Mouse (Mus musculus) heart, adult 2 months (tissue): Measurements from ENCODE around the gene Nkiras2. TPM values are rescaled to one million over a fixed set of nuclear protein-coding genes. Genes with fewer than 3 reads are reported as not detected.

Experiments
- DNase-seq, 2 experiments: peaks; one replicate each; pipeline ENCODE4 v3.0.0; 2021
- H3K27ac ChIP-seq: fragments of 200-600 bp; 2 replicates; pipeline ENCODE4 v1.8.1; 2022
- H3K27me3 ChIP-seq: fragments of 200-500 bp; 2 replicates; pipeline ENCODE4 v1.6.1; 2012; ENCODE audit warnings: mild to moderate bottlenecking, low read length, inconsistent platforms, mixed read lengths; ENCODE audit not compliant: control insufficient read depth, insufficient read depth
- H3K36me3 ChIP-seq: fragments of 200-500 bp; 2 replicates; pipeline ENCODE4 v1.6.1; 2012; ENCODE audit warnings: low read length, inconsistent platforms; ENCODE audit not compliant: control insufficient read depth, insufficient read depth
- H3K4me1 ChIP-seq: fragments of 200-500 bp; 2 replicates; pipeline ENCODE4 v1.6.1; 2011; ENCODE audit warnings: low read length; ENCODE audit not compliant: control insufficient read depth, insufficient read depth
- H3K4me3 ChIP-seq: fragments of 200-600 bp; 2 replicates; pipeline ENCODE4 v1.8.1; 2022
- H3K79me2 ChIP-seq: fragments of 200-500 bp; replicated peaks from 2 replicates; pipeline ENCODE4 v1.6.1; 2012; ENCODE audit warnings: mild to moderate bottlenecking, inconsistent platforms, low read length, moderate library complexity, mixed read lengths; ENCODE audit not compliant: control insufficient read depth, insufficient read depth
- H3K9ac ChIP-seq: fragments of 200-500 bp; 2 replicates; pipeline ENCODE4 v1.6.1; 2012; ENCODE audit warnings: low read depth, mild to moderate bottlenecking, control low read depth, inconsistent platforms, low read length, mixed read lengths
- CTCF ChIP-seq: fragments of 200-600 bp; IDR thresholded peaks from 2 replicates; pipeline ENCODE4 v1.8.1; 2022; ENCODE audit warnings: antibody characterized with exemption, mild to moderate bottlenecking, moderate library complexity
- EP300 ChIP-seq: fragments of 200-500 bp; IDR thresholded peaks from 2 replicates; pipeline ENCODE4 v1.6.1; 2011; ENCODE audit warnings: low read depth, low read length, control low read depth; ENCODE audit not compliant: insufficient read depth
- POLR2A ChIP-seq: fragments of 200-500 bp; IDR thresholded peaks from 2 replicates; pipeline ENCODE4 v1.6.1; 2011; ENCODE audit warnings: mild to moderate bottlenecking, low read depth, low read length, control low read depth; ENCODE audit not compliant: insufficient read depth
- WGBS: fragments of 180-500 bp; shearing (Covaris S2); methylation state at CpG from one replicate; pipeline ENCODE4 v1.1.7; 2018; 5-methylcytosine and 5-hydroxymethylcytosine counted together
- intact Hi-C: fragments of 180-260 bp; cut with DNase I; formaldehyde crosslinking; loops from one replicate; pipeline ENCODE4 v1.15.1; 2025
- polyA plus RNA-seq: library from polyadenylated mRNA; depleted of rRNA; stranded (reverse); fragments of >200 nt; gene quantifications from 2 replicates; pipeline ENCODE4 v1.2.3, GENCODE M21; 2012
- total RNA-seq, 2 experiments: library from RNA; stranded (reverse); gene quantifications; 2 replicates each; pipeline ENCODE4 v1.2.3; 2021

Nkiras2 gene
- total and polyA plus RNA-seq, 3 experiments: 49.5 to 91.2 (median 50.3) TPM

DNA sequence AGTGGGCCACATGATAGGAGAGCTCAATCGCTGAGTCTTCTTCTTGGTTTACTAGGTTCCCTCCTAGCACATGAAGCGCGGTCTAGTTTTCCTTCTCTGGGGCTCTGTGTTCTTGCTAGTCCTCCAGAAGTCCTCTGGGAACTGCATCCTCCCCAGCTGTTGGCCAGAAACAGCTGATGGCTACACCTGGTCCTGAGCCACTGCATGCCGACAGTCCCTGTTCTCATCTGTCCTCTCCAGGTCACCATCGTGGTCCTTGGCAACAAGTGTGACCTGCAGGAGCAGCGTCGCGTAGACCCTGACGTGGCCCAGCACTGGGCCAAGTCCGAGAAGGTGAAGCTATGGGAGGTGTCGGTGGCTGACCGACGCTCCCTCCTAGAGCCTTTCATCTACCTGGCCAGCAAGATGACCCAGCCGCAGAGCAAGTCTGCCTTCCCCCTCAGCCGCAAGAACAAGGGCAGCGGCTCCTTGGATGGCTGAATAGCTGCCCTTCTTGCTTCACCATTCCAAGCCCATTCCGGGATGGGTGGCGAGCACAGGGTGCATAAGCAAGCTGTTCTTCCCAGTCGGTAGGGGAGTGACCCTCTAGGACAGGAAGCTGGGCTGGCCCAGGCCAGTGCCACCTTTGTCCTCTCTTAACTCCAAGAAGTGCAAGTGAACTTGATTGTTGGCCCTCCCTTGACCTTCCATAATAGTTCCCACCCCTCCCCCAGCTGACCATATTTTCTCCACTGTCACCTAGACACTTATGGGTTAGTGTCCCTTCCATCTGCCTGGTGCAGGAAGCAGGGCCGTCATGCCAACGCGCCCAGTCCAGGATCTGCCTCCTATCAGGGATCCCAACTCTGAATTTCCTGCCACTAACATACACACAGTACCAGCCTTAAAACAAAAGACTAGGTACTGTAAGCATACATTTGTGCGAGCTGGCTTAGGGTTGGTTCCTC lies 7.0 kb downstream of the Nkiras2 start:
- Histone ChIP-seq H3K4me1 (peaks cover 9% of the 10 kb centered on the region), H3K9ac (no peak overlapping the region), H3K36me3 (no peaks in the 10 kb centered on the region), H3K79me2 (no peaks in the 10 kb centered on the region), H3K27ac (no peak overlapping the region; the same call in 1 of the 2 replicates), H3K27me3 (no peaks in the 10 kb centered on the region), H3K4me3 (no peak overlapping the region)
- WGBS: 83% methylated on average over 23 of the region's 23 CpGs
- intact Hi-C loops: loop anchor here (2.0 kb wide), 1 partner anchor 77 kb away; no protein-coding TSS in a partner anchor
- TF ChIP-seq CTCF: no peak
- no peak for TF ChIP-seq EP300
- no peak for TF ChIP-seq POLR2A
- DNase-seq: no peak

DNA sequence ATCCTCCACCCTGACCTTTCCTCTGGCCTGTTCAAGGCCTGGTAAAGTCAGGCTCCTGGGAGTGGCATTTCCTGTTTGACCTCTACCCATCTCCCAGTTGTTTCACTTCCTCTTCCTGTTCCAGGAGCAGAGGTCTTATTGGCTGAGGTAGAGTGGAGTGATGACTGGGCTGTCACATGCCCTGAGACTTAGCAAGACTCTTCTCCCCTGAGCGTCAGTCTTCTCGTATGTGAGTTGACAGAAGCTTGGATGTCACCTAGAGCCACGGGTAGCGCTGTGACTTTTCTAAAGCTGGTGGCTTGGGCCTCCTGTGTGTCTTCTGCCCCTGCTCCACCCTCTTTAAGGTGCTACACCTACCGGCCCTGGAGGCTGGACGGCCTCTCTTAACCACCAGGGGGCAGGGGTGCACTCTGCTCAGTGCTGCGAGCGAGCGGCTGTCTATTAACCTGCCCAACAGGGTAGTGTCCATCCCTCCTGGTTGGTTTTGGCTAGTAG lies 7.7 kb downstream of the Nkiras2 start:
- peak; percentile 76 to 81 for DNase-seq
- Histone ChIP-seq H3K4me1 (peaks cover 9% of the 10 kb centered on the region), H3K9ac (no peak overlapping the region), H3K79me2 (no peaks in the 10 kb centered on the region), H3K36me3 (no peaks in the 10 kb centered on the region), H3K27me3 (no peaks in the 10 kb centered on the region), H3K27ac (no peak overlapping the region; the same call in 1 of the 2 replicates), H3K4me3 (no peak overlapping the region)
- intact Hi-C loops: loop anchor here (1.0 to 2.0 kb wide), 2 partner anchors 69 to 76 kb away; no protein-coding TSS in a partner anchor
- peak; percentile 8; the same call in 1 of the 2 replicates for TF ChIP-seq POLR2A
- TF ChIP-seq EP300: peak; percentile 41; the same call in 1 of the 2 replicates
- peak; percentile 90 for TF ChIP-seq CTCF
- 18% methylated on average over 9 of the region's 9 CpGs for WGBS

DNA sequence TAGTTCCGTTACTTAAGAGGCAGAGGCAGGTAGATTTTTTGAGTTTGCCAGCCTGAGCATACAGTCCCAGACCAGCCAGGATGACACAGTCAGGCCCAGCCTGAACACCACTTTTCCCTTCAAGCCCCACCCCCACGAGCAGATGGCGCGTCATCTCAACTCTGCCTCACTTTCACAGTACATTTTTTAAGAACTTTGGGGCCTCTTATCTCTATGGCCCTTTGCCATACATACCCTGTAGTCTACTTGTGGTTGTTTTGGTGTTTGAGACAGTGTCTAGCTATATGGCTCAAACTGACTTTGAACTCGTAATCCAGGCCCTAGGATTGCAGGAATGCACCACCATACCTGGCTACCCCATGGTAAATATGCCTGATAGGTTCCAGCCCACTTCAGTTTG lies 9.0 kb downstream of the Nkiras2 start:
- intact Hi-C loops: no loop called here
- H3K27me3 ChIP-seq: no peaks in the 10 kb centered on the region
- H3K9ac ChIP-seq: no peak overlapping the region
- H3K79me2 ChIP-seq: no peaks in the 10 kb centered on the region
- no peak overlapping the region for H3K4me3 ChIP-seq
- WGBS: 86% methylated on average over 5 of the region's 5 CpGs
- H3K4me1 ChIP-seq: peaks cover 9% of the 10 kb centered on the region
- no peak overlapping the region for H3K27ac ChIP-seq
- no peaks in the 10 kb centered on the region for H3K36me3 ChIP-seq
- DNase-seq: no peak
- TF ChIP-seq CTCF: no peak
- no peak for TF ChIP-seq EP300
- no peak for TF ChIP-seq POLR2A

DNA sequence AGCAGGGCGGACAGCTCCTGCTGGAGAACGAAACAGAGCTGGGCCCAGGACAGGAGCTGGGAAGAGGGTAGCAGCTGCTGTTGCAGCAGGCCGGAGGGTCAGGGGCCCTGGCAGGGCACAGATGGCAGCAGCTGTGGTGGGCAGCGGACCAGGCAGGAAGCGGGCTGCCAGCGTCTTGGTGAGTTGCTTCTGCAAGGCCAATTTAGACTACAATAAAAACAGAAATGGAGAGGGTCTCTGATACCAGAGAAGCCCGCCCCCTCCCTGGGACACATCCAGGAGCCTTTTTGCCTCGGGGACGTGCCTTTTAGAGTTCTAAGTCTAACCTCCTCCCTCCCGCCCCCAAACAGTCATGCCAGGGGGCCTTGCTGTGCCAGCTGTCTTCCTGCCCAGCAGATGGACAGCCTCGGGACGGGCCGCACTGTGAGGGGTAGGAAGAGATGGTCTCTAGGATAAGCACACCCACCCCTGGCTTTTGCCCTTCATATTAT lies 9.9 kb downstream of the Nkiras2 start:
- no peak overlapping the region for H3K4me3 ChIP-seq
- no peak overlapping the region for H3K9ac ChIP-seq
- H3K27ac ChIP-seq: no peak overlapping the region
- TF ChIP-seq POLR2A: no peak
- TF ChIP-seq CTCF: no peak
- TF ChIP-seq EP300: no peak
- WGBS: 37% methylated on average over 13 of the region's 13 CpGs
- H3K79me2 ChIP-seq: no peaks in the 10 kb centered on the region
- H3K36me3 ChIP-seq: no peaks in the 10 kb centered on the region
- no peaks in the 10 kb centered on the region for H3K27me3 ChIP-seq
- DNase-seq: no peak
- intact Hi-C loops: no loop called here
- H3K4me1 ChIP-seq: peaks cover 7% of the 10 kb centered on the region

DNA sequence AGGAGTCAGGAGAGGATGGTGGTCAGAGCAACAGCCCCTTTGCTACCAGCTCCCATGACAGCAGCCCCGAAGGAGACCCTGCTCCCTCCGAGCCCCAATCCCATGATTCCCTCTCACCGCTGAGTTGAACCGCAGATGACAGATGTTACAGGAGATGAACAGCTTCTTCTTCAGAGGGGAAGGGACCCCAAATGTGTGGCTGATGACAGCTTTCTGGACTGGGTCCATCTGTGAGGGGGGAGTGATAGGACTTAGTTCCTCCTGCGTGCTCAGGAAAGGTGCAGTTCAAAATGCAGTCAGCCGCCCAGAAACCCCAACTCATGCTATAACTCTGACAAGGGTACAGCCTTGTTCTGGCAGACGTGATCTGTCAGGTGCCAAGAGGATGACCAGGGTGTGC lies 15.5 kb downstream of the Nkiras2 start:
- Histone ChIP-seq H3K27ac (no peak overlapping the region), H3K4me1 (no peaks in the 10 kb centered on the region), H3K27me3 (no peaks in the 10 kb centered on the region), H3K36me3 (no peaks in the 10 kb centered on the region), H3K4me3 (no peak overlapping the region), H3K9ac (no peak overlapping the region), H3K79me2 (no peaks in the 10 kb centered on the region)
- 59% methylated on average over 7 of the region's 7 CpGs for WGBS
- no peak for DNase-seq
- intact Hi-C loops: no loop called here
- TF ChIP-seq POLR2A (no peak), EP300 (no peak), CTCF (no peak)
